Mouse (Mus musculus): ENCODE results near the gene Dnajb6. TPM values are rescaled to one million over a fixed set of nuclear protein-coding genes. Genes with fewer than 3 reads are reported as not detected.
A peak's percentile ranks its signal among the peaks of the same experiment; 100 is the strongest.
"Not testable (repeated sequence)": the region's sequence is repeated elsewhere in the genome, so short reads cannot be mapped to it uniquely, and the experiment has no call there.

Gene Dnajb6
- 179 and 189 TPM in 2 replicates for polyA plus RNA-seq (2015; fragmentation: Nextera tagmentation; extraction: Ambion mirVana)

DNA sequence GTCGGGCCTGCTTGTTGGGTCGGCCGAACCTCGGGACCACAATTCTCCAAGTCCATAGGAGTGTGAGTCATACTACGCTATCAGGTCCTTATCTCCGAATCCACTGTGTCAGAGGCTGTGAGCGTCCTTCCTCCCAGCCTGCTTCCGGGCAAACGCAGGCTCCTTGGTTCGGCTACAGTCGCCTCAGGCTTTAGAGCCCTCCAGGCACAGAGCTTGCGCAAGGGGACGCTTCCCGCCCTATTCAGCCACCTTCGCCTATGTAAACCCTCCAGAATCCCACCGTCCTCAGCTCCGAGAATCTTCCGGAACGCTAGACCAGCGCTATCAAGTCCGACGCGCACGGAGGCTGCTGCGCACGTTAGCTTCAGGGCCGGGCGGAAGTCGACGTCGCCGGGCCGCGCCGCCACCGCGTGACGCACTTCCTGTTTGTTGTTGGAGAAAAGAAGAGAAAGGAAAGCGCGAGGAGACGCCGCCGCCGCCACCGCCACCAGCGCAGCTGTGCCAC, at the start of gene Dnajb6, which contains the start of gene Gm5129:
Dnajb6 (plus strand) TSS at position 132 of the 505 bp plus-strand sequence.
Gm5129 (minus strand) TSS at position 380 of the 505 bp plus-strand sequence.
- DNase-seq (ENCODE audit: low spot score): peak; percentile 95

GRCm38 (mm10) chr5:29687671-29688070, 47.8 kb upstream of the Dnajb6 start:
- peak; percentile 56 for DNase-seq (ENCODE audit: low spot score)

- no peak for DNase-seq (ENCODE audit: low spot score)
Observed at GRCm38 (mm10) chr5:29688352-29688751, 47.1 kb upstream of the Dnajb6 start.

DNA sequence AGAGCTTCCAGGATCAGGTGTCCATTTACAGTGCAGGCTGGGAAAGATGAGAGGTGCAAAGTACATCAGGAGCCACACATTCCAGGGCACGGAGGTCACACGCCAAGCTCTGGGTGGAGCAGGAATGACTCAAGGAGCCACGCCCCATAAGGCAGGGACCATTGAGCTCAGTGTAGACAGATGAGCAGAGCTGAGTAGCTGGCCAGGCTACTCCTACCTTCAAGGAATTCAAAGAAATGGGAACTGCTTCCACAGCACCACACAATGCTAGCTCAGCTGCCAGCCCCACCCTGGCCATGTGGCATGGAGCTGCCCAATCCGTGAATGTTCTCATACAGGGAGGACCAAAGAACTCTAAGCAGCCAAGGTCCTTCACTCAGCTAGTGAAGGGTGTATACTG, 37.0 kb upstream of the Dnajb6 start:
- DNase-seq (ENCODE audit: low spot score): no peak

DNA sequence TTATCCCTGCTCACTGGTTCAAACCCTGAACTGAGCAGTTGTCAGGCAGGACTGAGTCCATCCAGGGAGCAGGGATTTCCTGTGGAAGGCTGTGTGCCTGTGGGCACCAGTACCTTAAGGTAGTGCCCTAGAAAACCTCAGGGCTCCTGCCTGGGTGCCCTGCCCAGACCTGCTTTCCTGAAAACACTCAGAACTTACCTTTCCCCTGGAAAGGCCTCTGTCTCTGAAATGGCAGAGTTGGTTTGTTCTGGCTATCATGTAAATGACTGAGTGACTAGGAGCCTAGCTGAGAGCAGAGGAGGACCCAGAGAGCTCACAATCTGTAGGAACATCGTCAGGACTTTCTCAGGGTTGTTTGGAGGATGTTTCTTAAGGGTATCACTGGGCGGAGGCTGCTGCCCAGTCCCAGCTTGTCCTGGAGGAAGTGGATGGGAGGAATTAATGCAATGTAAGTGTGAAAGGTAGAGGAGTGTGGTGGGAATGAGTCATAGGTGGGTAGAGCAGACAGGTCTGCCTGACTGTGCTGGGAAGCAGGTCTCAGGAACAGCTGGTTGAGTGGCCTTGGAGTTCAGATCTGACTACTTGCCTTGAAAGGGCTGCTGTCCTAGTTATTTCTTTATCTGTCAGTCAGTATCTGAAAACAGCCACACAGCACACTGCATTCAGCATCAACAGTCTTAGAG, 35.8 kb upstream of the Dnajb6 start:
- no peak for DNase-seq (ENCODE audit: low spot score)

- DNase-seq (ENCODE audit: low spot score): no peak
Observed at GRCm38 (mm10) chr5:29707241-29707640, 28.2 kb upstream of the Dnajb6 start.

- no peak for DNase-seq (ENCODE audit: low spot score)
Observed at GRCm38 (mm10) chr5:29708258-29708657, 27.2 kb upstream of the Dnajb6 start.

DNA sequence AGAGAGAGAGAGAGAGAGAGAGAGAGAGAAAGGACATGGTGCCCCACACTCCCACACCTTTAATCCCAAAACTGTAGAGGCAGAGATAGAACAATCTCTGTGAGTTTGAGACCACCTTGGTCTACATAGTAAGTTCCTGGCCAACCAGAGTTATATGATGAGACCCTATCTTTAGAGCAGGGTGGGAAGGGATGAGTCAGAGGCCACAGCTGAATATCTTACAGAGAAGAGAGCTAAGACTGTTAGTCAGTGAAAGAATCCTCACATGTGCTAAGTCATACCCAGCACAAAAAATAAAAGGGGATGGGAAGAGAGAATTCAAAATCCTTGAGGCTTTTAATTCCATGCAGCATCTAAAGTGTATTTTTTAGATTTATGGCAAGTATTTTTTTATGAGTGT, 23.9 kb upstream of the Dnajb6 start:
- no peak for DNase-seq (ENCODE audit: low spot score)

GRCm38 (mm10) chr5:29712906-29713305, 22.6 kb upstream of the Dnajb6 start:
- DNase-seq (ENCODE audit: low spot score): no peak

GRCm38 (mm10) chr5:29721159-29721558, 14.3 kb upstream of the Dnajb6 start:
- DNase-seq (ENCODE audit: low spot score): no peak

- DNase-seq (ENCODE audit: low spot score): no peak
Observed at GRCm38 (mm10) chr5:29725369-29725768, 10.1 kb upstream of the Dnajb6 start.

- DNase-seq (ENCODE audit: low spot score): not testable (repeated sequence)
Observed at GRCm38 (mm10) chr5:29726070-29726469, 9.4 kb upstream of the Dnajb6 start.

DNA sequence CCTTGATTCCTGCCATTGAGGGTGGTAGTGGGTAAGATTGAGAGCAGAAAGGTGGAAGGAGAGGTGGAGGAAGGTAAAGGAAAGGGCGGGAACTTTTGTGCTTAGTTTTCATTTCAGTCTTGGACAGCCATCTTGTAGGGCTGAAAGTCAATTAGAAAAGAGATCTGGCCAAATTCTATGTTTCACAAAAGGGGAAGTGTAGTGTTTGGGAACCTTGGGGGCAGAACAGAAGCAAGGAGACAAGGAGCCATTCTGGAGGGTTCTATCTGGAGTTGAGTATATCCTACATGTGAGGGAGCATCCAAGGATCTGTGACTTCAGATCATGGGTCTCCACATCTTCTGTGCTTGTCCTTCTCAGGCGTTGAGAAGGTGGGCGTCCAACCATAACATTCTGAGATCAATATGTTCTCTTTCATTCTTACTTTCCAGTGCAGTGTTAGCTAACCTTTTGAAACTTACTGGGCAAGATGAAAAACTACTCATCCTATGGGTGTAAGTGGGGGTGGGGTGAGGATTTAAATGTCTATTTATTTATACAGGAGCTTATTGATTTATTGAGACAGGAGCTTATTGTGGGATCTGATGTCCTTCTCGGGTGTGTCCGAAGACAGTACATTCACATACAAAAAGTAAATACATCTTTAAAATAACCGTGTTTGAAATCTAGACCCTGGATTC, 517 bp upstream of the Dnajb6 start:
- no peak for DNase-seq (ENCODE audit: low spot score)

GRCm38 (mm10) chr5:29736073-29736900, 799 bp downstream of the Dnajb6 start:
- DNase-seq (ENCODE audit: low spot score): no peak

GRCm38 (mm10) chr5:29736942-29737341, 1.5 kb downstream of the Dnajb6 start:
- DNase-seq (ENCODE audit: low spot score): peak; percentile 4

DNA sequence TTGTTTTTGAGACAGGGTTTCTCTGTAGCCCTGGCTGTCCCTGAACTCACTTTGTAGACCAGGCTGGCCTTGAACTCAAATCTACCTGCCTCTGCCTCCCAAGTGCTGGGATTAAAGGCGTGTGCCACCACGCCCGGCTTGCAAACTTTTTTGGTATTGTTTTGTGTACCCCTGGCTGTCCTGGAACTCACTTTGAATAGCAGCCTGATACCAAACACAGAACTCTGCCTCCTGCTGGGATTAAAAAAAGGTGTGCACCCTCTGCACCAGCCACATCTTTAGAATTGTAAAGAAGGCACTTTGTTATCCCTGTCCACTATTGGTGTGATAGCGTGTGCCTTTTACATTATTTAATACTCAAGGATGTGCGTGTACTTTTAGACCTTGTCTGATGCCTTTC, 2.0 kb downstream of the Dnajb6 start:
- no peak for DNase-seq (ENCODE audit: low spot score)

DNA sequence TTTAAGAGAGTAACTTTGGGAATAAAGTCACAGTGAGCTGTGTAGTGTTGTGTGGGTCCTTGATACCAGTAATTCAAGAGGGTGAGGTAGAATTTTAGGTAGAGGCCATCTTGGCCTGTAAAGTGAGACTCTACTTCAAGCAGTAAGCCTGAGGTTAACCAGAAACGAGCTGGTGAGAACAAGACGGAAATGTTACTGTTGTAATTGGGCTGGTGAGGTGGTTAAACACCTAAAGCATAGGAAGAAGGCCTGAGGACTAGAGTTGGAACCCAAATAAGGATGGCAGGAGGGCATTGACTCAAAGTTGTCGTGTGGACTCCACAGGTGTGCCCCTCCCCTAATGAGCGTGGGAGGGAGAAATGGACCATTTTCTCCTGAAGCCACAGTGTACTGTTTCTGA, 2.6 kb downstream of the Dnajb6 start:
- DNase-seq (ENCODE audit: low spot score): peak; percentile 4

DNA sequence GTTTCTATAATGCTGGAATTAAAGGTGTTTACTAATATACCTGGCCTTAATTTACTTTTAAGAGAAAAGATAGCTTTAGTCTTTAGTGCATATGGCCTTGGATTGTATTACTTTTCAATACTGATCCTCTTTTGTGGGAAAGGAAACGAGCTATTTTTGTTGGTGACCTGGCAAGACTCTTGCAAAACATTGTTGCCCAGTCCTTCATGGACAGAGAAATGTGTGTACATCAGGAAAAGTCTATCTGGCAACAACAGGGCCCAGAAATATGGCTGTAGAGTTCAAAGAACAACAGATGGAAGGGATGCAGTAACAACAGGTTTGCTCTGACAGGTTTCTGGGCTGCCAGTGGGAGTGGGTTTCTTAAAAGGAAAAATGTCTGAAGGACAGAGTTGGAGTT, 5.2 kb downstream of the Dnajb6 start:
- DNase-seq (ENCODE audit: low spot score): no peak

GRCm38 (mm10) chr5:29741093-29741492, 5.6 kb downstream of the Dnajb6 start:
- no peak for DNase-seq (ENCODE audit: low spot score)

DNA sequence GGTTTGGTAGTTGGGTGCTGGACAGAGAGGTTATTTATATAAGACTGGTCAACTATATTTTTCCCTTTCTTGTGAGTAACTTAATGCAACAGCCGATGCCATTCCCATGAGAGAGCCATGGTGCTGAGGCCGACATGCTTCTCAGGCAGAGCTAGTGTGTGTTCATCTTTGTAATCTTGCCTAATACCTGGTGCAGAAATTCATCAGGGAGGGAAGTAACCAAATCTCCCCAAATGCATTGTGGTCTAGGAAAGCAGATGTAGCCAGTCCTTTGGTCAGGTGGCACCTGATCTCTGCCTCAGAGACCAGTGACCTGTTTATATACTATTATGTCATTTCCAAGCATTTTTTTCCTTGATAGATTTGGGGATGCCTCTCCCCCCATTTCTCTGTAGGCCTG, 12.2 kb downstream of the Dnajb6 start:
- no peak for DNase-seq (ENCODE audit: low spot score)

GRCm38 (mm10) chr5:29751306-29751705, 15.8 kb downstream of the Dnajb6 start:
- no peak for DNase-seq (ENCODE audit: low spot score)

GRCm38 (mm10) chr5:29752894-29753293, 17.4 kb downstream of the Dnajb6 start:
- no peak for DNase-seq (ENCODE audit: low spot score)

Measured in thymus, postnatal 0 days (tissue).